Mouse (Mus musculus): ENCODE measurements around the gene Gm10959. TPM values are rescaled to one million over a fixed set of nuclear protein-coding genes. Genes with fewer than 3 reads are reported as not detected.

Gm10959 gene
- polyA plus RNA-seq, 1 experiment from 2014 or later = not detected

- no peaks in the 10 kb centered on the region for H3K9me3 ChIP-seq (replicated peaks; ENCODE audit: control insufficient read depth, low read length)
- H3K9ac ChIP-seq (replicated peaks; ENCODE audit: low read length) = no peak overlapping the region
- no peak overlapping the region for H3K4me2 ChIP-seq (ENCODE audit: low read depth, low read length)
- H3K4me3 ChIP-seq (ENCODE audit: low read depth, low read length) = no peak overlapping the region
- no peak for ATAC-seq (replicated peaks; ENCODE audit: insufficient number of reproducible peaks, low FRiP score, low TSS enrichment, low read depth)
- H3K27ac ChIP-seq (replicated peaks; ENCODE audit: low read depth, low read length) = no peak overlapping the region
- no peaks in the 10 kb centered on the region for H3K4me1 ChIP-seq (ENCODE audit: control insufficient read depth, insufficient read depth, low read length)
- 83% methylated on average over 5 of the region's 5 CpGs for whole genome bisulfite sequencing
- H3K36me3 ChIP-seq (replicated peaks; ENCODE audit: control insufficient read depth, insufficient read depth, low read depth, low read length) = no peaks in the 10 kb centered on the region
- H3K27me3 ChIP-seq (ENCODE audit: control insufficient read depth, insufficient read depth, low read length) = no peaks in the 10 kb centered on the region
- no peak for DNase-seq (ENCODE audit: low spot score)
Observed at GRCm38 (mm10) chr3:122915493-122915892, 3.7 kb downstream of the Gm10959 start.

- Histone ChIP-seq H3K4me1 (ENCODE audit: control insufficient read depth, insufficient read depth, low read length) (no peaks in the 10 kb centered on the region), H3K9ac (replicated peaks; ENCODE audit: low read length) (no peak overlapping the region), H3K36me3 (replicated peaks; ENCODE audit: control insufficient read depth, insufficient read depth, low read depth, low read length) (no peaks in the 10 kb centered on the region), H3K27me3 (ENCODE audit: control insufficient read depth, insufficient read depth, low read length) (no peaks in the 10 kb centered on the region), H3K4me2 (ENCODE audit: low read depth, low read length) (no peak overlapping the region), H3K9me3 (replicated peaks; ENCODE audit: control insufficient read depth, low read length) (no peaks in the 10 kb centered on the region), H3K27ac (replicated peaks; ENCODE audit: low read depth, low read length) (no peak overlapping the region), H3K4me3 (ENCODE audit: low read depth, low read length) (no peak overlapping the region)
- ATAC-seq (replicated peaks; ENCODE audit: insufficient number of reproducible peaks, low FRiP score, low TSS enrichment, low read depth) = no peak
- 83% methylated on average over 2 of the region's 2 CpGs for WGBS
- no peak for DNase-seq (ENCODE audit: low spot score)
Observed at GRCm38 (mm10) chr3:122907841-122908240, 11.3 kb downstream of the Gm10959 start.

GRCm38 (mm10) chr3:122903746-122904433, 15.3 kb downstream of the Gm10959 start:
- Histone ChIP-seq H3K27ac (replicated peaks; ENCODE audit: low read depth, low read length) (no peak overlapping the region), H3K36me3 (replicated peaks; ENCODE audit: control insufficient read depth, insufficient read depth, low read depth, low read length) (no peaks in the 10 kb centered on the region), H3K4me1 (ENCODE audit: control insufficient read depth, insufficient read depth, low read length) (no peaks in the 10 kb centered on the region), H3K9me3 (replicated peaks; ENCODE audit: control insufficient read depth, low read length) (no peaks in the 10 kb centered on the region), H3K9ac (replicated peaks; ENCODE audit: low read length) (no peak overlapping the region), H3K27me3 (ENCODE audit: control insufficient read depth, insufficient read depth, low read length) (no peaks in the 10 kb centered on the region), H3K4me2 (ENCODE audit: low read depth, low read length) (no peak overlapping the region), H3K4me3 (ENCODE audit: low read depth, low read length) (no peak overlapping the region)
- DNase-seq (ENCODE audit: low spot score) (peak; percentile 85), ATAC-seq (replicated peaks; ENCODE audit: insufficient number of reproducible peaks, low FRiP score, low TSS enrichment, low read depth) (0 out of 2 replicates have a peak, but pooled peaks have one; percentile 34)
- 43% methylated on average over 12 of the region's 12 CpGs for WGBS

- Histone ChIP-seq H3K9ac (replicated peaks; ENCODE audit: low read length) (no peak overlapping the region), H3K9me3 (replicated peaks; ENCODE audit: control insufficient read depth, low read length) (no peaks in the 10 kb centered on the region), H3K27me3 (ENCODE audit: control insufficient read depth, insufficient read depth, low read length) (no peaks in the 10 kb centered on the region), H3K36me3 (replicated peaks; ENCODE audit: control insufficient read depth, insufficient read depth, low read depth, low read length) (no peaks in the 10 kb centered on the region), H3K4me1 (ENCODE audit: control insufficient read depth, insufficient read depth, low read length) (no peaks in the 10 kb centered on the region), H3K27ac (replicated peaks; ENCODE audit: low read depth, low read length) (no peak overlapping the region), H3K4me3 (ENCODE audit: low read depth, low read length) (no peak overlapping the region), H3K4me2 (ENCODE audit: low read depth, low read length) (no peak overlapping the region)
- no peak for DNase-seq (ENCODE audit: low spot score)
- 57% methylated on average over 6 of the region's 6 CpGs for WGBS
- ATAC-seq (replicated peaks; ENCODE audit: insufficient number of reproducible peaks, low FRiP score, low TSS enrichment, low read depth) = no peak
Observed at GRCm38 (mm10) chr3:122898254-122898653, 20.9 kb downstream of the Gm10959 start.

GRCm38 (mm10) chr3:122895189-122895731, 23.9 kb downstream of the Gm10959 start:
- no peak overlapping the region for H3K27ac ChIP-seq (replicated peaks; ENCODE audit: low read depth, low read length)
- H3K4me3 ChIP-seq (ENCODE audit: low read depth, low read length) = no peak overlapping the region
- ATAC-seq (replicated peaks; ENCODE audit: insufficient number of reproducible peaks, low FRiP score, low TSS enrichment, low read depth) = no peak
- no peak overlapping the region for H3K9ac ChIP-seq (replicated peaks; ENCODE audit: low read length)
- WGBS = 78% methylated on average over 11 of the region's 11 CpGs
- no peaks in the 10 kb centered on the region for H3K4me1 ChIP-seq (ENCODE audit: control insufficient read depth, insufficient read depth, low read length)
- DNase-seq (ENCODE audit: low spot score) = no peak
- no peaks in the 10 kb centered on the region for H3K27me3 ChIP-seq (ENCODE audit: control insufficient read depth, insufficient read depth, low read length)
- no peaks in the 10 kb centered on the region for H3K9me3 ChIP-seq (replicated peaks; ENCODE audit: control insufficient read depth, low read length)
- no peak overlapping the region for H3K4me2 ChIP-seq (ENCODE audit: low read depth, low read length)
- no peaks in the 10 kb centered on the region for H3K36me3 ChIP-seq (replicated peaks; ENCODE audit: control insufficient read depth, insufficient read depth, low read depth, low read length)

GRCm38 (mm10) chr3:122894772-122895171, 24.4 kb downstream of the Gm10959 start, which contains the start of gene Fabp2:
TSS of gene Fabp2 (plus strand) at chr3:122895072.
- Histone ChIP-seq H3K9ac (replicated peaks; ENCODE audit: low read length) (no peak within 1 kb of the TSS), H3K27ac (replicated peaks; ENCODE audit: low read depth, low read length) (no peak within 1 kb of the TSS), H3K36me3 (replicated peaks; ENCODE audit: control insufficient read depth, insufficient read depth, low read depth, low read length) (no peaks in the 10 kb centered on the region), H3K4me2 (ENCODE audit: low read depth, low read length) (no peak within 1 kb of the TSS), H3K9me3 (replicated peaks; ENCODE audit: control insufficient read depth, low read length) (no peaks in the 10 kb centered on the region), H3K4me3 (ENCODE audit: low read depth, low read length) (no peak within 1 kb of the TSS), H3K4me1 (ENCODE audit: control insufficient read depth, insufficient read depth, low read length) (no peaks in the 10 kb centered on the region), H3K27me3 (ENCODE audit: control insufficient read depth, insufficient read depth, low read length) (no peaks in the 10 kb centered on the region)
- no peak for DNase-seq (ENCODE audit: low spot score)
- ATAC-seq (replicated peaks; ENCODE audit: insufficient number of reproducible peaks, low FRiP score, low TSS enrichment, low read depth) = no peak
- 91% methylated on average over 3 of the region's 3 CpGs for WGBS

GRCm38 (mm10) chr3:122888371-122888819, 30.8 kb downstream of the Gm10959 start:
- Histone ChIP-seq H3K36me3 (replicated peaks; ENCODE audit: control insufficient read depth, insufficient read depth, low read depth, low read length) (no peaks in the 10 kb centered on the region), H3K4me3 (ENCODE audit: low read depth, low read length) (no peak overlapping the region), H3K27me3 (ENCODE audit: control insufficient read depth, insufficient read depth, low read length) (no peaks in the 10 kb centered on the region), H3K9me3 (replicated peaks; ENCODE audit: control insufficient read depth, low read length) (no peaks in the 10 kb centered on the region), H3K4me2 (ENCODE audit: low read depth, low read length) (no peak overlapping the region), H3K9ac (replicated peaks; ENCODE audit: low read length) (no peak overlapping the region), H3K27ac (replicated peaks; ENCODE audit: low read depth, low read length) (no peak overlapping the region), H3K4me1 (ENCODE audit: control insufficient read depth, insufficient read depth, low read length) (no peaks in the 10 kb centered on the region)
- DNase-seq (ENCODE audit: low spot score) (no peak), ATAC-seq (replicated peaks; ENCODE audit: insufficient number of reproducible peaks, low FRiP score, low TSS enrichment, low read depth) (no peak)
- WGBS = 82% methylated on average over 5 of the region's 5 CpGs

- H3K4me2 ChIP-seq (ENCODE audit: low read depth, low read length) = no peak overlapping the region
- DNase-seq (ENCODE audit: low spot score) = no peak
- no peak overlapping the region for H3K4me3 ChIP-seq (ENCODE audit: low read depth, low read length)
- no peaks in the 10 kb centered on the region for H3K9me3 ChIP-seq (replicated peaks; ENCODE audit: control insufficient read depth, low read length)
- 76% methylated on average over 4 of the region's 4 CpGs for WGBS
- no peak for ATAC-seq (replicated peaks; ENCODE audit: insufficient number of reproducible peaks, low FRiP score, low TSS enrichment, low read depth)
- no peak overlapping the region for H3K27ac ChIP-seq (replicated peaks; ENCODE audit: low read depth, low read length)
- H3K27me3 ChIP-seq (ENCODE audit: control insufficient read depth, insufficient read depth, low read length) = no peaks in the 10 kb centered on the region
- no peaks in the 10 kb centered on the region for H3K4me1 ChIP-seq (ENCODE audit: control insufficient read depth, insufficient read depth, low read length)
- no peaks in the 10 kb centered on the region for H3K36me3 ChIP-seq (replicated peaks; ENCODE audit: control insufficient read depth, insufficient read depth, low read depth, low read length)
- H3K9ac ChIP-seq (replicated peaks; ENCODE audit: low read length) = no peak overlapping the region
Observed at GRCm38 (mm10) chr3:122887505-122888301, 31.5 kb downstream of the Gm10959 start.
